Mouse (Mus musculus): ENCODE results near the gene Imp3.

DNA sequence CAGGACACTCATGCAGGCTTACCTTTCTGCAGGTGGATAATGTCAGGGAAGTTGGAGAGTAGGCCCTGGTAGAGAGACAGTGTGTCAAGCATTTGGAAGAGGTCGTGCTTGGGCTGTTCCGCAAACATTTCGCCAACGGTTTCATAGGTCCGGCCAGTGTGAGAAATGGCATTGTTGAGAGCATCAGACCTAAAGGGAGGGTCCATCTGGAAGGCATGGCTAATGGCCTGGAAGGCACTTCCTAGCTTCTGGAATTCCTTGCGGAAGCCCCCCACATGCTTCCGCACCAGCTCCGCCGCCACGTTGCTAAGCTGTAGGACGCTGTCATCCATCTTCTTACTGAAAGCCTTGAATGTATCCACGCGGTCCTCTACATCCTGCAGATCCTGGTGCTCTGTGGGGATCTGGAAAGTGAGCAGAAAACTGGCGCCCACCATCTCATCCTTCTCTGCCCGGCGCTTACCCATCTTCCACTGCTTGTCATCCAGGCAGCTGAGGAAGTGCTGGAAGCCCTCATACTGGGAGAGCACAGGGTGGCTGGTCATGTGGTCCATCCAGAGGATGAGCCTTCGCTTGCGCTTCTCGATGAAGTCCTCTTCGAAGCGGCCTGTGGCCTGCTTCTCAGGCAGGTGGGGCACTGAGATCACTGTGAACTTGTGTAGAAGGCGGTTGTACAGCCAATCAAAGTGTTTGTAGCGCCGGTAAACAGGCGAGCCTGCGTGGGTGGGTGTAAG is 11.8 kb upstream of the Imp3 start:
- TF ChIP-seq CTCF (IDR thresholded peaks at IDR 0.05; ENCODE audit: control insufficient read depth, insufficient read depth, insufficient read length) (no peak), CEBPB (IDR thresholded peaks at IDR 0.05; ENCODE audit: low read depth) (no peak), MYOG (IDR thresholded peaks at IDR 0.05; ENCODE audit: control insufficient read depth, extremely low read depth, insufficient read length) (no peak), MYOD1 (IDR thresholded peaks at IDR 0.05; ENCODE audit: control insufficient read depth, insufficient read length, low read depth) (no peak), USF1 (IDR thresholded peaks at IDR 0.05; ENCODE audit: low read depth) (no peak)
